8 mouse cellular contexts compared by ENCODE assay signal in the genomic region with DNA sequence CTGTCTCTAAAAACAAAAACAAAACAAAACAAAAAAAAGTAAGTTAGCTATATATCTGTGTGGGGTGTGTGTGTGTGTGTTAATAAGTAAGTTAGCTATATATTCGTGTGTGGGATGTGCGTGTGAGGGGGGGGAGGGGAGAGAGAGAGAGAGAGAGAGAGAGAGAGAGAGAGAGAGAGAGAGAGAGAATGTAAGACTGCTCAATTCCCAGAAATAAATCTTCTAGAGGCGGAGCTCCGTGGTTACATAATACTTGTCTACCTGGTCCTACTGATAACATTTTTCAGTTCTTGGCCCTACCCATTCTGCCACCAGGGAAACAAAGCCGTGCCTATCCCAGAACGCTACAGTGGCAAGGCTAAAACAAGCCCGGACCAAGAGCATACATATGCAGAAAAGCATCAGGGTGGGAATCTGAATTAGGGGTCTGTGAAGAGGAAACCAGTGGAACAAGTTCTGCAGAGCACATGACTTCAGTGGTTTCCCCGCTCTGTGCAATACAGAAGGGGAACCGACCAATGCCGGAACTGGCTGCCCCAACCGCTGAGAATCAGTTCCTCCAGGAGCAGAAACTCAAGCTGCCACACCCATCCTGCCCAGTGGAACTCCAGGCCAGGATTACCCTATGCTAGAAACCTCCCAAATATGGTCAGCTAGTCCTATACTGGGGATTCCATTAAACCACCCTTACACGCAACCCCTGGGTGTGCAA. TPM values are rescaled to one million over a fixed set of nuclear protein-coding genes. Genes with fewer than 3 reads are reported as not detected.
DNase-seq lines count a peak whose midpoint lies in the region; ATAC-seq lines count a peak whose summit lies in the region.

No protein-coding gene starts in this region.

- peak overlapping the region; percentile 27; the same call in 1 of the 2 replicates for H3K4me2 ChIP-seq in kidney, embryonic 16.5 days (replicated peaks; ENCODE audit: low read depth, low read length)

- no peaks in the 10 kb centered on the region for H3K9me3 ChIP-seq in kidney, embryonic 16.5 days (ENCODE audit: low read length)

- peak; percentile 18 for DNase-seq in testis, postnatal 14 days (ENCODE audit: low spot score)
- DNase-seq in testis, postnatal 10 days (ENCODE audit: low spot score): no peak
- peak; percentile 65 to 90 for DNase-seq in heart, adult 18-20 months
- peak; percentile 85 to 88 for DNase-seq in lung, postnatal 4 days
- DNase-seq in thymus, postnatal 36 days: peak; percentile 61 to 76
- DNase-seq in layer of hippocampus, adult 18-20 months (ENCODE audit: low spot score in 2 of 2): no peak
- DNase-seq in cerebellum, adult 9-10 months: no peak

- H3K27ac ChIP-seq in kidney, embryonic 16.5 days (ENCODE audit: low read length): peak overlapping the region; percentile 91

- H3K36me3 ChIP-seq in kidney, embryonic 16.5 days (ENCODE audit: insufficient read depth, low read length): no peaks in the 10 kb centered on the region

- H3K4me1 ChIP-seq in kidney, embryonic 16.5 days (ENCODE audit: insufficient read depth, low read length): peaks cover 54% of the 10 kb centered on the region

- WGBS in kidney, embryonic 16.5 days: 66% methylated on average over 12 of the region's 12 CpGs

- H3K9ac ChIP-seq in kidney, embryonic 16.5 days (replicated peaks; ENCODE audit: low read length): peak overlapping the region; percentile 48; the same call in 1 of the 2 replicates

- no peak overlapping the region for H3K4me3 ChIP-seq in kidney, embryonic 16.5 days (ENCODE audit: low read length)

- H3K27me3 ChIP-seq in kidney, embryonic 16.5 days (ENCODE audit: insufficient read depth, low read length): no peaks in the 10 kb centered on the region

- peak; percentile 76 for ATAC-seq in kidney, embryonic 16.5 days (ENCODE audit: low FRiP score, low TSS enrichment)

RNA-seq across cellular contexts. Expression of a gene that starts 46.7 kb away (rescaled TPM):
- total RNA-seq in heart, adult 18-20 months (2021): 10 to 100 TPM; 32.7 to 35.3 TPM
- 97.7 and 101 TPM in 2 replicates for polyA plus RNA-seq in kidney, embryonic 16.5 days (2015; fragmentation: Nextera tagmentation; extraction: Ambion mirVana)
- total RNA-seq in layer of hippocampus, adult 18-20 months (2021): 10 to 100 TPM; 18.1 TPM

Comparison
In these comparisons a context has a peak if more than half of its experiments do, and no peak if none do; other contexts are left out.
1. DNase-seq: peak in testis, postnatal 14 days (single experiment), heart, adult 18-20 months (2 of 2), lung, postnatal 4 days (2 of 2) and thymus, postnatal 36 days (2 of 2); none in testis, postnatal 10 days (single experiment), layer of hippocampus, adult 18-20 months (0 of 2) and cerebellum, adult 9-10 months (single experiment).